Mouse (Mus musculus) liver, embryonic 14.5 days (tissue): ENCODE data around the gene Olfr577. TPM values are rescaled to one million over a fixed set of nuclear protein-coding genes. Genes with fewer than 3 reads are reported as not detected.

Experiments
- ATAC-seq: fragments of 200-750 bp; cut with Nextera tagmentation; 2 replicates; pipeline ENCODE4 v1.8.0; 2017; ENCODE audit warnings: moderate number of reproducible peaks, mild to moderate bottlenecking, moderate library complexity; ENCODE audit not compliant: insufficient read depth
- DNase-seq, 3 experiments: peaks; one replicate each; pipeline ENCODE4 v3.0.0-alpha.2; 2012 to 2013; ENCODE audit warnings: low read depth in 3 of 3, low spot score in 3 of 3
- H3K27ac ChIP-seq: fragments of 300-500 bp; sonication (generic); 2 replicates; pipeline ENCODE4 v1.5.1; 2014; ENCODE audit warnings: moderate library complexity, mild to moderate bottlenecking, control low read depth, inconsistent platforms
- H3K27me3 ChIP-seq: fragments of 300-500 bp; sonication (generic); 2 replicates; pipeline ENCODE4 v1.6.1; 2014; ENCODE audit warnings: mild to moderate bottlenecking, low read length, moderate library complexity; ENCODE audit not compliant: control insufficient read depth, insufficient read depth
- H3K36me3 ChIP-seq: fragments of 300-500 bp; sonication (generic); replicated peaks from 2 replicates; pipeline ENCODE4 v1.6.1; 2014; ENCODE audit warnings: low read depth; ENCODE audit not compliant: control insufficient read depth, insufficient read depth
- H3K4me1 ChIP-seq, 2 experiments: fragments of 200-500 bp in 1 of 2; fragments of 300-500 bp in 1 of 2; sonication (generic) in 1 of 2; replicated peaks; 2 replicates each; pipeline ENCODE4 v1.6.1; 2012 to 2014; ENCODE audit warnings: antibody characterized with exemption in 1 of 2, inconsistent platforms in 1 of 2, low read length in 1 of 2; ENCODE audit not compliant: control insufficient read depth in 2 of 2, insufficient read depth in 2 of 2
- H3K4me2 ChIP-seq: fragments of 300-500 bp; sonication (generic); 2 replicates; pipeline ENCODE4 v1.6.1; 2014; ENCODE audit warnings: low read depth, mild to moderate bottlenecking, control low read depth, moderate library complexity
- H3K4me3 ChIP-seq, 2 experiments: fragments of 200-500 bp in 1 of 2; fragments of 300-500 bp in 1 of 2; sonication (generic) in 1 of 2; 2 replicates each; pipeline ENCODE4 v1.5.1; 2012 to 2014; ENCODE audit warnings: low read depth in 2 of 2, low read length in 2 of 2, mild to moderate bottlenecking in 2 of 2, control low read depth in 1 of 2, inconsistent platforms in 1 of 2, moderate library complexity in 1 of 2; ENCODE audit not compliant: insufficient read depth in 1 of 2
- H3K9ac ChIP-seq: fragments of 300-500 bp; sonication (generic); replicated peaks from 2 replicates; pipeline ENCODE4 v1.6.1; 2014; ENCODE audit warnings: mild to moderate bottlenecking, control low read depth, moderate library complexity
- H3K9me3 ChIP-seq: fragments of 300-500 bp; sonication (generic); 2 replicates; pipeline ENCODE4 v1.6.1; 2016; ENCODE audit warnings: low read length, mixed read lengths; ENCODE audit not compliant: control insufficient read depth
- CTCF ChIP-seq: IDR thresholded peaks from 2 replicates; pipeline ENCODE4 v1.5.1; 2016; ENCODE audit warnings: antibody characterized with exemption, low read depth, control low read depth
- EP300 ChIP-seq: IDR thresholded peaks from 2 replicates; pipeline ENCODE4 v1.6.1; 2016; ENCODE audit warnings: antibody characterized with exemption, low read depth
- WGBS: fragments of 180-500 bp; shearing (Covaris S2); extraction: QIAGEN DNeasy Blood & Tissue Kit; methylation state at CpG from one replicate; pipeline ENCODE4 v1.1.7; 2014; ENCODE audit not compliant: insufficient replicate concordance; 5-methylcytosine and 5-hydroxymethylcytosine counted together
- polyA plus RNA-seq, 2 experiments: library from polyadenylated mRNA; depleted of rRNA in 1 of 2; stranded (reverse) in 1 of 2; unstranded in 1 of 2; fragments of >200 nt; fragmentation: Nextera tagmentation in 1 of 2; extraction: Ambion mirVana in 1 of 2; gene quantifications; 2 replicates each; pipeline versions ENCODE4 v1.2.1 to v1.2.3; 2012 to 2014

The Olfr577 gene
- polyA plus RNA-seq (2012; rRNA removed) (not detected in 2 replicates), polyA plus RNA-seq (2014; fragmentation: Nextera tagmentation; extraction: Ambion mirVana) (not detected in 2 replicates)

GRCm38 (mm10) chr7:102975843-102976242 lies at the start of gene Olfr577:
Olfr577 (minus strand) TSS chr7:102975943.
- ATAC-seq (no peak), DNase-seq (no peak)
- H3K27me3 ChIP-seq = no peaks in the 10 kb centered on the region
- no peak within 1 kb of the TSS for H3K4me3 ChIP-seq
- no peaks in the 10 kb centered on the region for H3K4me1 ChIP-seq
- no peaks in the 10 kb centered on the region for H3K36me3 ChIP-seq
- no peaks in the 10 kb centered on the region for H3K9me3 ChIP-seq
- TF ChIP-seq CTCF = no peak
- no peak for TF ChIP-seq EP300
- H3K27ac ChIP-seq = no peak within 1 kb of the TSS
- H3K9ac ChIP-seq = no peak within 1 kb of the TSS
- no peak within 1 kb of the TSS for H3K4me2 ChIP-seq
- WGBS = 60% methylated on average over 2 of the region's 2 CpGs

GRCm38 (mm10) chr7:102989224-102989623 lies 13.5 kb upstream of the Olfr577 start, which contains the start of gene Olfr578:
Olfr578 (minus strand) TSS chr7:102989324.
- no peak for TF ChIP-seq EP300
- TF ChIP-seq CTCF = no peak
- no peaks in the 10 kb centered on the region for H3K36me3 ChIP-seq
- ATAC-seq (no peak), DNase-seq (no peak)
- WGBS = 44% methylated on average over 3 of the region's 3 CpGs
- H3K9me3 ChIP-seq = no peaks in the 10 kb centered on the region
- no peaks in the 10 kb centered on the region for H3K4me1 ChIP-seq
- no peak within 1 kb of the TSS for H3K9ac ChIP-seq
- no peaks in the 10 kb centered on the region for H3K27me3 ChIP-seq
- no peak within 1 kb of the TSS for H3K27ac ChIP-seq
- no peak within 1 kb of the TSS for H3K4me2 ChIP-seq
- H3K4me3 ChIP-seq = no peak within 1 kb of the TSS

GRCm38 (mm10) chr7:102974399-102974798 lies 1.3 kb downstream of the Olfr577 start:
- no peak overlapping the region for H3K4me2 ChIP-seq

GRCm38 (mm10) chr7:102962360-102962759 lies 13.4 kb downstream of the Olfr577 start, which contains the start of gene Olfr576:
Olfr576 (plus strand) TSS chr7:102962660.
- no peaks in the 10 kb centered on the region for H3K36me3 ChIP-seq
- H3K4me2 ChIP-seq = no peak within 1 kb of the TSS
- no peak within 1 kb of the TSS for H3K4me3 ChIP-seq
- H3K27ac ChIP-seq = no peak within 1 kb of the TSS
- peaks cover 5% of the 10 kb centered on the region in 2 experiments for H3K4me1 ChIP-seq
- no peak within 1 kb of the TSS for H3K9ac ChIP-seq
- 10% methylated on average over 2 of the region's 2 CpGs for WGBS
- H3K9me3 ChIP-seq = no peaks in the 10 kb centered on the region
- TF ChIP-seq EP300 = no peak
- TF ChIP-seq CTCF = no peak
- no peak for ATAC-seq
- H3K27me3 ChIP-seq = no peaks in the 10 kb centered on the region
- no peak for DNase-seq

More at GRCm38 (mm10) chr7:102974399-102974798, 1.3 kb downstream of the Olfr577 start:
- H3K27ac ChIP-seq = no peak overlapping the region
- no peak overlapping the region for H3K9ac ChIP-seq
- H3K4me1 ChIP-seq = no peaks in the 10 kb centered on the region
- DNase-seq (no peak), ATAC-seq (no peak)
- H3K36me3 ChIP-seq = no peaks in the 10 kb centered on the region
- H3K4me3 ChIP-seq = no peak overlapping the region
- H3K27me3 ChIP-seq = no peaks in the 10 kb centered on the region
- no peak for TF ChIP-seq EP300
- WGBS = 30% methylated on average over 1 of the region's 1 CpGs
- no peaks in the 10 kb centered on the region for H3K9me3 ChIP-seq

- ATAC-seq = peak; percentile 90
- WGBS = 6% methylated on average over 1 of the region's 1 CpGs
These were observed 17.1 kb downstream of the Olfr577 start, which contains the start of gene Olfr575 for GRCm38 (mm10) chr7:102958593-102958992. Olfr575 (minus strand) TSS chr7:102958775.

More at GRCm38 (mm10) chr7:102958593-102958992, 17.1 kb downstream of the Olfr577 start, which contains the start of gene Olfr575:
- no peak within 1 kb of the TSS for H3K9ac ChIP-seq
- no peak within 1 kb of the TSS for H3K4me3 ChIP-seq
- peaks cover 5% of the 10 kb centered on the region in 2 experiments for H3K4me1 ChIP-seq
- H3K36me3 ChIP-seq = no peaks in the 10 kb centered on the region
- no peaks in the 10 kb centered on the region for H3K9me3 ChIP-seq
- H3K27ac ChIP-seq = peak within 1 kb of the TSS; percentile 75
- no peaks in the 10 kb centered on the region for H3K27me3 ChIP-seq
- peak within 1 kb of the TSS; percentile 3; the same call in 1 of the 2 replicates for H3K4me2 ChIP-seq
- DNase-seq = peak; percentile 61 to 73 (median 66)
- TF ChIP-seq CTCF (no peak), EP300 (peak; percentile 94)
